Comparison of ENCODE assay signal across 8 mouse cellular contexts in genomic region chr3:61364978-61365778, GRCm38 (mm10). TPM values are rescaled to one million over a fixed set of nuclear protein-coding genes. Genes with fewer than 3 reads are reported as not detected.
DNase-seq lines count a peak whose midpoint lies in the region; ATAC-seq and TF ChIP-seq lines count a peak whose summit lies in the region.

No protein-coding gene starts in this region.

- intact Hi-C loops in left cerebral cortex, adult 2 months (cut with DNase I) = loop anchor here (5.0 kb wide), 5 partner anchors 98 to 827 kb away; no protein-coding TSS in a partner anchor

- peaks cover 29% of the 10 kb centered on the region for H3K4me1 ChIP-seq in hindbrain, embryonic 14.5 days (replicated peaks; ENCODE audit: control insufficient read depth, insufficient read depth, low read length)

- H3K4me2 ChIP-seq in hindbrain, embryonic 14.5 days (replicated peaks) = peak overlapping the region; percentile 91

- peak overlapping the region; percentile 82 for H3K9ac ChIP-seq in hindbrain, embryonic 14.5 days

- no peaks in the 10 kb centered on the region for H3K9me3 ChIP-seq in hindbrain, embryonic 14.5 days (ENCODE audit: control insufficient read depth, low read length)

- WGBS in hindbrain, embryonic 14.5 days = under 1% methylated on average over 68 of the region's 68 CpGs
- under 1% methylated on average over 68 of the region's 68 CpGs for WGBS in macrophage (ENCODE audit: missing documents)

- peak; percentile 4; the same call in 1 of the 2 replicates for ATAC-seq in hindbrain, embryonic 14.5 days (ENCODE audit: low FRiP score)

- no peak for TF ChIP-seq CTCF in left cerebral cortex, adult 2 months (IDR thresholded peaks at IDR 0.05)

- H3K27ac ChIP-seq in hindbrain, embryonic 14.5 days = peak overlapping the region; percentile 83
- peak overlapping the region; percentile 95 for H3K27ac ChIP-seq in left cerebral cortex, adult 2 months
- H3K27ac ChIP-seq in macrophage = peak overlapping the region; percentile 98

- peak overlapping the region; percentile 84 for H3K4me3 ChIP-seq in hindbrain, embryonic 14.5 days (replicated peaks; ENCODE audit: low read length)
- peak overlapping the region; percentile 98 for H3K4me3 ChIP-seq in left cerebral cortex, adult 2 months
- H3K4me3 ChIP-seq in macrophage (ENCODE audit: inconsistent target) = peak overlapping the region; percentile 96

- DNase-seq in NIH3T3 (ENCODE audit: low read depth) = peak; percentile 69
- peak; percentile 70 to 72 for DNase-seq in cerebellum, postnatal 10 days
- DNase-seq in frontal cortex, postnatal 25 days (ENCODE audit: low spot score in 2 of 2) = peak; percentile 37 to 39
- DNase-seq in hindbrain, embryonic 14.5 days (ENCODE audit: low spot score) = peak; percentile 58
- DNase-seq in left cerebral cortex, adult 2 months (ENCODE audit: extremely low spot score in 1 of 2, low spot score in 2 of 2) = peak; percentile 49 to 56
- peak; percentile 20 for DNase-seq in retina, postnatal 7 days (ENCODE audit: low read depth, low spot score)
- peak; percentile 41 for DNase-seq in urinary bladder, postnatal 14 days (ENCODE audit: low spot score)

- no peaks in the 10 kb centered on the region for H3K36me3 ChIP-seq in hindbrain, embryonic 14.5 days (replicated peaks; ENCODE audit: control insufficient read depth, insufficient read depth)
- H3K36me3 ChIP-seq in macrophage (ENCODE audit: inconsistent target) = peaks cover 4% of the 10 kb centered on the region; the same call in 1 of the 2 replicates

- H3K79me2 ChIP-seq in macrophage (ENCODE audit: inconsistent target) = peaks cover 54% of the 10 kb centered on the region

- no peaks in the 10 kb centered on the region for H3K27me3 ChIP-seq in hindbrain, embryonic 14.5 days (ENCODE audit: control insufficient read depth, insufficient read depth, low read length)

RNA-seq across cellular contexts. Expression of gene B430305J03Rik, which starts 0.6 kb away (rescaled TPM):
- not detected in 2 replicates for polyA plus RNA-seq in hindbrain, embryonic 14.5 days (2014; fragmentation: Nextera tagmentation; extraction: Ambion mirVana)
- 1 to 10 TPM; 2.6 to 3.1 TPM for total RNA-seq in left cerebral cortex, adult 2 months (2021)
- total RNA-seq in macrophage (2018; cell fraction: chromatin; rRNA removed) = 10 to 100 TPM in 13 of 26 experiments, 1 to 10 TPM in 13; 2.3 to 22.2 (median 10.4) TPM
- 10 to 100 TPM in 7 of 26 experiments, 1 to 10 TPM in 19; 4.1 to 12.4 (median 8.0) TPM for total RNA-seq in macrophage (2018; cell fraction: cytosol; rRNA removed)
- total RNA-seq in macrophage (2018; cell fraction: nucleus; rRNA removed) = 10 to 100 TPM in 22 of 26 experiments, 1 to 10 TPM in 4; 6.6 to 32.9 (median 19.3) TPM
- polyA plus RNA-seq in macrophage (2018) = 1.9 to 4.8 TPM (median 2.3 TPM) in 3 replicates

RNA-seq across cellular contexts. Expression of gene Rap2b, which starts 3.7 kb away (rescaled TPM):
- polyA plus RNA-seq in hindbrain, embryonic 14.5 days (2014; fragmentation: Nextera tagmentation; extraction: Ambion mirVana) = 12.4 and 13.1 TPM in 2 replicates
- total RNA-seq in left cerebral cortex, adult 2 months (2021) = 10 to 100 TPM; 35.2 to 38.5 TPM
- total RNA-seq in macrophage (2018; cell fraction: chromatin; rRNA removed) = 100 to 1,000 TPM in 5 of 26 experiments, 10 to 100 TPM in 21; 24.7 to 149 (median 75.7) TPM
- 100 to 1,000 TPM in 21 of 26 experiments, 10 to 100 TPM in 5; 83.8 to 180 (median 125) TPM for total RNA-seq in macrophage (2018; cell fraction: cytosol; rRNA removed)
- 100 to 1,000 TPM in 25 of 26 experiments, 10 to 100 TPM in 1; 96.2 to 250 (median 160) TPM for total RNA-seq in macrophage (2018; cell fraction: nucleus; rRNA removed)
- polyA plus RNA-seq in macrophage (2018) = 53.2 to 99.0 TPM (median 56.2 TPM) in 3 replicates

Comparison
In these comparisons a context has a peak if more than half of its experiments do, and no peak if none do; other contexts are left out.
1. Peak in every context shown above with its lines: DNase-seq, ATAC-seq, H3K4me3 ChIP-seq and H3K27ac ChIP-seq.
2. DNase-seq: peak in every context shown above with its lines; median percentile 71 in cerebellum, postnatal 10 days; 69 in NIH3T3; 58 in hindbrain, embryonic 14.5 days; 52 in left cerebral cortex, adult 2 months; 41 in urinary bladder, postnatal 14 days; 38 in frontal cortex, postnatal 25 days; 20 in retina, postnatal 7 days.